Mouse (Mus musculus) urinary bladder, postnatal 36 days (tissue): ENCODE results near the gene Olfr1033.
"Not testable (repeated sequence)": the region's sequence is repeated elsewhere in the genome, so short reads cannot be mapped to it uniquely, and the experiment has no call there.

ENCODE experiments used
- DNase-seq, 2 experiments: peaks; one replicate each; pipeline ENCODE4 v3.0.0; 2022; ENCODE audit warnings: low spot score in 2 of 2, mixed read lengths in 1 of 2

The Olfr1033 gene

GRCm38 (mm10) chr2:86020406-86020805, at the start of gene Olfr1033:
Olfr1033 (plus strand) TSS chr2:86020633.
- peak in 1 of 2 experiments; percentile 5 for DNase-seq

- no peak for DNase-seq
Measured at GRCm38 (mm10) chr2:85973595-85973994, 46.8 kb upstream of the Olfr1033 start, which contains the start of gene Olfr1029. Olfr1029 (plus strand) TSS chr2:85973895.

DNA sequence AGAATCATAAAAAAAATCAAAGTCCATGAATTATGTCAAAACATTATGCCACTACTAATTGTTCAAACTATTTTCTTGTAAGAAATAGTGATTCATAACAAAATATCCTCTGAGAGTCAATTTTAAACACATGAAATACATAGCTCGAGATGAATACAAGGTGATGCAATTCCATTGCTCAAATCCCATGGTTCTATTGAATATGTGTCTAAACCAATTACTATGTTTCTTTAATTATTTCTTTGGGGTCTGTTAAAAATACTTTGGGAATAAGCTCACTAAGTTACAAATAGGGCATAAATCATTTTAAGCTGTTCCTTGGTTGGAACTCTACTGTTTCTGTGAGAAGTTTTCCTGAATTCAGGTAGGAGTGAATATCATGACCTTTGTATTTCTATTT, 41.5 kb upstream of the Olfr1033 start, which contains the start of gene Olfr1030:
Gene Olfr1030, plus strand, starts transcription at position 301 of the 400 bp plus-strand sequence.
- no peak for DNase-seq

- no peak for DNase-seq
Measured at GRCm38 (mm10) chr2:85990004-85990403, 30.4 kb upstream of the Olfr1033 start, which contains the start of gene Olfr1031. Olfr1031 (plus strand) TSS chr2:85990304.

DNA sequence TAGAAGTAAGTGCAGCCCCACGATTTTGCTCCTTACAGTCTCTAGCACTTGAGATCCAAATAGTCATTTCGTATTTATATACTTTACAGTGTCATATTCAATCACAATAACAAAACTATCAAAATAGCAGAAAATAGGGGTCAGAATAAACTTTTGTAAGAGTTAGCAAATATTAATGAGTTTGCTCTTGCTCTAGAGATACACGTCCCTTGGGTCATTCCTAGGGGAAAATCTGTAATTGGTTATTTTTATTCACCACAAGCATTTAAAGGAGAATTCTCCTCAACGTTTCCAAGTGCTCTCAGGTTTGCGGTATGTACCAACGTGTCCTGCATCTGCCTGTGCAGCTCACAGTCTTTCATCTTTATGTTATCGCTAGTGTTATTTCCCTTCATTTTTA, 15.2 kb upstream of the Olfr1033 start, which contains the start of gene Olfr1032:
Gene Olfr1032, plus strand, starts transcription at position 301 of the 400 bp plus-strand sequence.
- DNase-seq, result no peak

DNA sequence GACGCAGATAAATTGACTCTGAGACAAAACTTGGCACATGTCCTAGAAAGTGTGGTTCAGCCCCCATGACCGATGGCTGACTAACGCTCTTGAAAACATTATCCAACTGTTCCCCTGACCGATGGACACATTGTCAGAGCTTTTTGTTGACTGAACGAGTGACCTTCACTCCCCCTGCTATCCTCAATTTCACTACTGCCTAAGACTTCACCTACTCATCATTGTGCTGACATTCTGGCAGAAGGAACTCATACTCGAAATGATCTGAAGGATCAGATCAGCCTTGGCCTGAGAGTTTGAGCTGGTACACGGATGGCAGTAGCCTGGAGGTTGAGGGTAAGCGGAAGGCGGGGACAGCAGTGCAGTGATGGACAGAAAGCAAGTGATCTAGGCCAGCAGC, 1.1 kb downstream of the Olfr1033 start:
- DNase-seq, result not testable (repeated sequence)

DNA sequence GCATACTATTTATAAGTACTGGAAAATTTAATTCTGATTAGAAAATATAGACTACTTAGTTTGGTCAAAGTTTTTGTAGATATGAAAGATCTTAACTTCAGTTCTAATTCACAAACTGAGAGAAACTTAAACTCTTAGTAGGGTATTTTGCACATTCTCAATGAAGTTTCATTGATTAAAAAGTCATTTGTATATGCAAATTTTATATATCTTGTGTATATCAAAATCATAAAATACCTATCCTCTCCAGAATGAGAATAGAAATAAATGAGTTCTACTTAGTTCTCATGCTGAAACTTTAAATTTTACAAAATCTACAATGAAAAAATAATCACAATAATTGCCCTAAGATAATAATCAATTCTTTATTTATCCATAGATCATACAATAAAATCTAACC, 25.1 kb downstream of the Olfr1033 start, which contains the start of gene Olfr1034:
Gene Olfr1034, plus strand, starts transcription at position 301 of the 400 bp plus-strand sequence.
- no peak for DNase-seq

GRCm38 (mm10) chr2:86050777-86051176, 30.3 kb downstream of the Olfr1033 start:
- not testable (repeated sequence) for DNase-seq

GRCm38 (mm10) chr2:86063766-86064165, 43.3 kb downstream of the Olfr1033 start:
- DNase-seq, result not testable (repeated sequence)

GRCm38 (mm10) chr2:86070189-86070588, 49.8 kb downstream of the Olfr1033 start:
- no peak for DNase-seq

GRCm38 (mm10) chr2:86073692-86074091, 53.3 kb downstream of the Olfr1033 start, which contains the start of gene Olfr1036:
Olfr1036 (plus strand) TSS chr2:86073992.
- not testable (repeated sequence) for DNase-seq

GRCm38 (mm10) chr2:86080478-86080877, 60.0 kb downstream of the Olfr1033 start:
- not testable (repeated sequence) for DNase-seq

DNA sequence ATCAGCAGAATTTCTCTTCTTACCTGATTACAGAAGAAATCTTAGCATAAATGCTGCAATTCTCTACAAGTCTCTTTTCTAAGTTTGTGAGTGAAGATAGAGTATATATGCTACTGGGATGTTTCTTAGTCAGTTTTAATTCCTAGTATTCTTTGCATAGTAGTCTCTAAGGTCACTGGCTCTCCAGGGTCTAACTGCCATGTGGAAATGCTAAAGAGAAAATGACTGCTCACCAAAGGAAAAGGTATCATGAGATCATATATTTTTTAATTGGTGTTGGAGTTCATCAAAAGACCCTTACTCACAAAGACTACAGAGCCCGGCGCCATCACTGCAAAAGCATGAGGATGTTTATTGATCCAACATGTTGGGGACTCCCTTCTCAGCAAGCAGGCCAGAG, 66.9 kb downstream of the Olfr1033 start, which contains the start of gene Olfr1037:
Gene Olfr1037, minus strand, starts transcription at position 101 of the 400 bp plus-strand sequence.
- no peak for DNase-seq
